Mouse (Mus musculus): ENCODE measurements around the gene Vmn2r-ps130.
"Not testable (repeated sequence)": the region's sequence is repeated elsewhere in the genome, so short reads cannot be mapped to it uniquely, and the experiment has no call there.

Gene Vmn2r-ps130

GRCm38 (mm10) chr17:23060866-23061265, at the start of gene Vmn2r-ps130:
Gene Vmn2r-ps130 (plus strand): TSS chr17:23061166.
- DNase-seq (ENCODE audit: low spot score in 2 of 2), result not testable (repeated sequence)
